ENCODE assay signal across 27 mouse cellular contexts in the genomic region with DNA sequence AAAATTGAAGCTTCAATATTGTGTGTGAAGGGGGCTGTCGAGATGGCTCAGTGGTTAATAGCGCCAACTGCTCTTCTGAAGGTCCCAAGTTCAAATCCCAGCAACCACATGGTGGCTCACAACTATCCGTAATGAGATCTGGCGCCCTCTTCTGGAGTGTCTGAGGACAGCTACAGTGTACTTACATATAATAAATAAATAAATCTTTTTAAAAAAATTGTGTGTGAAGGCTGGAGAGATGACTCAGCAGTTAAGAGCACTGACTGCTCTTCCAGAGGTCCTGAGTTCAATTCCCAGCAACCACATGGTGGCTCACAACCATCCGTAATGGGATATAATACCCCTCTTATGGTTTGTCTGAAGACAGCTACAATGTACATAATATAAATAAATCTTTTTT. TPM values are rescaled to one million over a fixed set of nuclear protein-coding genes. Genes with fewer than 3 reads are reported as not detected.
A peak's percentile ranks its signal among the peaks of the same experiment; 100 is the strongest.
DNase-seq lines count a peak whose midpoint lies in the region; ATAC-seq and TF ChIP-seq lines count a peak whose summit lies in the region.
"Not testable (repeated sequence)": the region's sequence is repeated elsewhere in the genome, so short reads cannot be mapped to it uniquely, and the experiment has no call there.
"Had no signal": no experiment of that assay in that cellular context is flagged by ENCODE, and none has a peak within 500 bp of the region (broad histone marks: within the 10 kb centered on the region; RNA-seq: fewer than 3 reads in every experiment).

No protein-coding gene starts in this region.

- intact Hi-C loops in heart, adult 2 months (cut with DNase I) = not testable (repeated sequence)

- not testable (repeated sequence) for TF ChIP-seq POLR2A in MEL (IDR thresholded peaks at IDR 0.05; ENCODE audit: control insufficient read depth in 1 of 2, insufficient read depth in 1 of 2, low read depth in 1 of 2, low read length in 2 of 2, poor library complexity in 1 of 2); heart, adult 2 months (IDR thresholded peaks at IDR 0.05; ENCODE audit: insufficient read depth, low read depth, low read length)

- WGBS in heart, adult 2 months = 78% methylated on average over 5 of the region's 5 CpGs
- WGBS in heart, postnatal 0 days = 83% methylated on average over 5 of the region's 5 CpGs
- WGBS in liver, postnatal 0 days (ENCODE audit: insufficient replicate concordance) = 79% methylated on average over 5 of the region's 5 CpGs

- not testable (repeated sequence) for H3K9ac ChIP-seq in MEL (ENCODE audit: control insufficient read depth, low read depth, low read length, poor library complexity, severe bottlenecking); heart, adult 2 months (ENCODE audit: low read depth, low read length); heart, postnatal 0 days (replicated peaks; ENCODE audit: low read depth, low read length); liver, postnatal 0 days (replicated peaks)

- H3K79me2 ChIP-seq in MEL (ENCODE audit: control insufficient read depth, insufficient read depth, low read length, poor library complexity) = peaks cover 30% of the 10 kb centered on the region
- not testable (repeated sequence) for H3K79me2 ChIP-seq in heart, adult 2 months (replicated peaks; ENCODE audit: control insufficient read depth, insufficient read depth, low read length)

- peaks cover 16 to 39% of the 10 kb centered on the region in 2 experiments for H3K4me1 ChIP-seq in MEL (ENCODE audit: control insufficient read depth in 1 of 2, insufficient read depth in 2 of 2, low read length in 2 of 2)
- not testable (repeated sequence) for H3K4me1 ChIP-seq in heart, adult 2 months (ENCODE audit: control insufficient read depth, insufficient read depth, low read length)
- peaks cover 24% of the 10 kb centered on the region for H3K4me1 ChIP-seq in heart, postnatal 0 days (ENCODE audit: control insufficient read depth, insufficient read depth)
- H3K4me1 ChIP-seq in liver, postnatal 0 days (ENCODE audit: insufficient read depth) = peaks cover 27% of the 10 kb centered on the region

- ATAC-seq in heart, postnatal 0 days (ENCODE audit: insufficient read depth, low read depth); liver, postnatal 0 days: not testable (repeated sequence)

- not testable (repeated sequence) for H3K27me3 ChIP-seq in MEL (ENCODE audit: control insufficient read depth in 1 of 2, insufficient read depth in 2 of 2, low read length in 2 of 2); heart, adult 2 months (ENCODE audit: control insufficient read depth, insufficient read depth, low read length); heart, postnatal 0 days (ENCODE audit: control insufficient read depth, insufficient read depth, low read length); liver, postnatal 0 days (ENCODE audit: insufficient read depth, low read length)

- peak; percentile 34 for DNase-seq in 3T3-L1 (ENCODE audit: low read depth, low spot score)
- DNase-seq in MEL (ENCODE audit: low read depth, low spot score) = peak; percentile 46
- DNase-seq in heart, adult 2 months; heart, postnatal 0 days (ENCODE audit: low spot score); liver, postnatal 0 days: not testable (repeated sequence)
- DNase-seq in kidney, adult 9 months = peak; percentile 52
- DNase-seq in natural killer cell, adult 2 months (ENCODE audit: low spot score in 2 of 2) = peak; percentile 27 to 29
- DNase-seq in thymus, postnatal 4 days = peak; percentile 36

- H3K27ac ChIP-seq in MEL (ENCODE audit: control insufficient read depth, low read depth, low read length); liver, postnatal 0 days (ENCODE audit: low read depth): not testable (repeated sequence)
- H3K27ac ChIP-seq in heart, adult 2 months = peak overlapping the region; percentile 80
- peak overlapping the region; percentile 77 for H3K27ac ChIP-seq in heart, postnatal 0 days (ENCODE audit: low read depth)

- not testable (repeated sequence) for H3K9me3 ChIP-seq in MEL (replicated peaks; ENCODE audit: insufficient read depth, low read length); heart, postnatal 0 days (replicated peaks; ENCODE audit: control insufficient read depth, low read length); liver, postnatal 0 days (ENCODE audit: low read length)

- H3K36me3 ChIP-seq in MEL (ENCODE audit: control insufficient read depth in 1 of 2, insufficient read depth in 2 of 2, low read length in 2 of 2) = peaks cover 0 to 32% of the 10 kb centered on the region in 2 experiments; a peak in 3 of 4 replicates
- not testable (repeated sequence) for H3K36me3 ChIP-seq in heart, adult 2 months (ENCODE audit: control insufficient read depth, insufficient read depth, low read length); heart, postnatal 0 days (replicated peaks; ENCODE audit: control insufficient read depth, insufficient read depth, low read length); liver, postnatal 0 days (replicated peaks; ENCODE audit: insufficient read depth, low read length)

- H3K4me3 ChIP-seq in MEL (ENCODE audit: control insufficient read depth in 1 of 2, insufficient read depth in 1 of 2, low read depth in 2 of 2, low read length in 2 of 2); heart, adult 2 months; heart, postnatal 0 days (ENCODE audit: low read depth, low read length); liver, postnatal 0 days (ENCODE audit: low read depth, low read length): not testable (repeated sequence)

- TF ChIP-seq CTCF in MEL (IDR thresholded peaks at IDR 0.05 in 2 of 3, conservative IDR thresholded peaks at IDR 0.05 in 1 of 3; ENCODE audit: control insufficient read depth in 1 of 3, insufficient read depth in 1 of 3, low read depth in 2 of 3, low read length in 3 of 3, poor library complexity in 1 of 3, severe bottlenecking in 1 of 3) = peak in 1 of 3 experiments; percentile 26; a peak in 1 of 6 replicates
- TF ChIP-seq CTCF in heart, adult 2 months (IDR thresholded peaks at IDR 0.05) = peak; percentile 69
- 0 out of 2 replicates have a peak, but pooled peaks have one; percentile 3 for TF ChIP-seq CTCF in heart, postnatal 0 days (IDR thresholded peaks at IDR 0.05; ENCODE audit: low read depth)
- peak; percentile 45 for TF ChIP-seq CTCF in liver, postnatal 0 days (IDR thresholded peaks at IDR 0.05; ENCODE audit: low read depth)

- not testable (repeated sequence) for H3K4me2 ChIP-seq in heart, postnatal 0 days (ENCODE audit: low read depth, low read length); liver, postnatal 0 days (ENCODE audit: low read depth, low read length)

- TF ChIP-seq EP300 in MEL (IDR thresholded peaks at IDR 0.05; ENCODE audit: low read depth in 1 of 2, low read length in 2 of 2); heart, adult 2 months (IDR thresholded peaks at IDR 0.05; ENCODE audit: insufficient read depth, low read depth, low read length); heart, postnatal 0 days (IDR thresholded peaks at IDR 0.05; ENCODE audit: low read depth); liver, postnatal 0 days (IDR thresholded peaks at IDR 0.05; ENCODE audit: low read depth): not testable (repeated sequence)

- not testable (repeated sequence) for TF ChIP-seq RAD21 in MEL (IDR thresholded peaks at IDR 0.05; ENCODE audit: low read depth, low read length)

RNA-seq across cellular contexts. Expression of a gene that starts 1.8 kb away (rescaled TPM):
- total RNA-seq in MEL (2012; rRNA removed) = 21.5 and 22.2 TPM in 2 replicates
- polyA plus RNA-seq in MEL (2012; ENCODE audit: insufficient read depth in 1 of 2, insufficient read length in 2 of 2, low read depth in 1 of 2, low replicate concordance in 2 of 2, missing spikeins in 1 of 2) = 10 to 100 TPM in 1 of 2 experiments, not detected in 1; 43.0 TPM
- total RNA-seq in heart, adult 2 months (2021) = 10 to 100 TPM; 17.7 to 24.3 TPM
- 13.6 and 14.1 TPM in 2 replicates for polyA plus RNA-seq in heart, adult 2 months (2012; rRNA removed)
- 7.8 and 10.5 TPM in 2 replicates for total RNA-seq in heart, postnatal 0 days (2014; rRNA removed; ENCODE audit: low replicate concordance)
- polyA plus RNA-seq in heart, postnatal 0 days (2015; fragmentation: Nextera tagmentation; extraction: Ambion mirVana) = 14.5 and 16.1 TPM in 2 replicates
- 20.4 and 20.6 TPM in 2 replicates for polyA plus RNA-seq in liver, postnatal 0 days (2015; fragmentation: Nextera tagmentation; extraction: Ambion mirVana)

RNA-seq across cellular contexts. Expression of a gene that starts 27.3 kb away (rescaled TPM):
- 32.6 and 32.9 TPM in 2 replicates for total RNA-seq in MEL (2012; rRNA removed)
- 10 to 100 TPM in 1 of 2 experiments, not detected in 1; 24.4 TPM for polyA plus RNA-seq in MEL (2012; ENCODE audit: insufficient read depth in 1 of 2, insufficient read length in 2 of 2, low read depth in 1 of 2, low replicate concordance in 2 of 2, missing spikeins in 1 of 2)
- 1 to 10 TPM; 4.8 TPM for total RNA-seq in heart, adult 2 months (2021)
- 2.8 and 4.7 TPM in 2 replicates for polyA plus RNA-seq in heart, adult 2 months (2012; rRNA removed)
- total RNA-seq in heart, postnatal 0 days (2014; rRNA removed; ENCODE audit: low replicate concordance) = 5.3 and 8.5 TPM in 2 replicates
- 4.6 and 5.3 TPM in 2 replicates for polyA plus RNA-seq in heart, postnatal 0 days (2015; fragmentation: Nextera tagmentation; extraction: Ambion mirVana)
- polyA plus RNA-seq in liver, postnatal 0 days (2015; fragmentation: Nextera tagmentation; extraction: Ambion mirVana) = 2.6 and 2.7 TPM in 2 replicates

RNA-seq across cellular contexts. Expression of a gene that starts 30.6 kb away (rescaled TPM):
- 0.58 and 0.92 TPM in 2 replicates for total RNA-seq in MEL (2012; rRNA removed)
- under 1 TPM in 1 of 2 experiments, not detected in 1; 0.72 TPM for polyA plus RNA-seq in MEL (2012; ENCODE audit: insufficient read depth in 1 of 2, insufficient read length in 2 of 2, low read depth in 1 of 2, low replicate concordance in 2 of 2, missing spikeins in 1 of 2)
- total RNA-seq in heart, adult 2 months (2021) = not detected
- polyA plus RNA-seq in heart, adult 2 months (2012; rRNA removed) = 0.56 TPM in 1 of 2 replicates, not detected in the other
- not detected in 2 replicates for total RNA-seq in heart, postnatal 0 days (2014; rRNA removed; ENCODE audit: low replicate concordance)
- polyA plus RNA-seq in heart, postnatal 0 days (2015; fragmentation: Nextera tagmentation; extraction: Ambion mirVana) = not detected in 2 replicates
- not detected in 2 replicates for polyA plus RNA-seq in liver, postnatal 0 days (2015; fragmentation: Nextera tagmentation; extraction: Ambion mirVana)
- total RNA-seq: adrenal gland, postnatal 10 days; gastrocnemius, postnatal 25 days; heart, postnatal 36 days; layer of hippocampus, postnatal 36 days; left cerebral cortex, postnatal 10 days; megakaryocyte-erythroid progenitor cell, adult 5-6 weeks had no signal
- polyA plus RNA-seq: CD4-positive, CD25-positive, alpha-beta regulatory T cell, adult 4 months; embryonic facial prominence, embryonic 12.5 days; forebrain, embryonic 14.5 days; heart, embryonic 11.5 days; hindbrain, embryonic 12.5 days; kidney, embryonic 16.5 days; limb, embryonic 10.5 days; limb, embryonic 15.5 days; liver, embryonic 13.5 days; lung, embryonic 14.5 days; midbrain, embryonic 13.5 days; neural tube, embryonic 14.5 days; stomach, embryonic 14.5 days had no signal

RNA-seq across cellular contexts. Expression of a gene that starts 42.1 kb away (rescaled TPM):
- total RNA-seq in MEL (2012; rRNA removed) = 7.9 and 8.9 TPM in 2 replicates
- polyA plus RNA-seq in MEL (2012; ENCODE audit: insufficient read depth in 1 of 2, insufficient read length in 2 of 2, low read depth in 1 of 2, low replicate concordance in 2 of 2, missing spikeins in 1 of 2) = 10 to 100 TPM in 1 of 2 experiments, not detected in 1; 15.6 TPM
- 10 to 100 TPM; 15.3 to 16.3 TPM for total RNA-seq in heart, adult 2 months (2021)
- polyA plus RNA-seq in heart, adult 2 months (2012; rRNA removed) = 11.1 and 13.5 TPM in 2 replicates
- total RNA-seq in heart, postnatal 0 days (2014; rRNA removed; ENCODE audit: low replicate concordance) = 36.0 and 44.6 TPM in 2 replicates
- polyA plus RNA-seq in heart, postnatal 0 days (2015; fragmentation: Nextera tagmentation; extraction: Ambion mirVana) = 36.9 and 41.4 TPM in 2 replicates
- polyA plus RNA-seq in liver, postnatal 0 days (2015; fragmentation: Nextera tagmentation; extraction: Ambion mirVana) = 35.3 and 38.9 TPM in 2 replicates
